Mouse (Mus musculus): ENCODE data around the gene Eme2. TPM values are rescaled to one million over a fixed set of nuclear protein-coding genes. Genes with fewer than 3 reads are reported as not detected.

Gene Eme2
- total RNA-seq, 2 experiments from 2014 or later = 17.5 to 17.9 TPM

DNA sequence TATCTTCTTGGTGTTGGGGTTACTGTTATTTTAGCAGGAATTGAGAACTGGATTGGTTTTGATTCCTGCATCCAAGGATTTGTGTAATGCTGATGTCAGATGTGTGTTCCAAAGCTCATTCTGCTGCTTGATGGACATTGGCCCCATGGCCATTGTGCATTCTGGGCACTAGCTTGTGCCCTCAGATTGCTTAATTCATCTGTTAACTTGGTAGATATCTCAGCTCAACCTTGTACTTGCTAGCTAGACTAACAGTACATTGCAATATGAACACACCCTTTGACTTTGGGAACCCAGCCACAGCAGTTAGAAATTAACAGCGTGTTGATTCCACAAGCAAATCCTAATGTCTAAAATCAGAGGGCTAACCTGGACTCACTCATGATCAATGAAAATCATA lies 47.5 kb downstream of the Eme2 start:
- no peak for DNase-seq
- intact Hi-C loops (cut with DNase I) = no loop called here

DNA sequence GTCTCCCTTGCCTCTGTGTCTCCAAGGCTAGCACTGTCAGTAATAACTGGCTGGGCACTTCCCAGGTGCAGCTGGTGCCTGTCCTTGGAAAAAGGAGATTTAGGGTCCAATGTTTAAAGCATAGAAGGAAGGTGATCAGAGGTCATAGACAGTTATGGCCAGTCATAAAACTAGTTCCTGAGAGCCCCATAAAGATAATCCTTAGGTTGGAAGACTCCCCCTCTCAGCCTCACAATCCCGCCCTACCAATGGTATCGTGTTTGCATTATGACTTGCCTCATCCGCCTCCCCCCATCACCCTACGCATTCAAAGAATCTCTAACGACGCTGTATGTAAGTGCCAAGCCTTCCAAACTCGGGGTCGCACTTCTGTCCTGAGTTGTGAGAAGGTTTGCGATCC lies 50.4 kb downstream of the Eme2 start:
- DNase-seq = no peak
- intact Hi-C loops (cut with DNase I) = no loop called here

DNA sequence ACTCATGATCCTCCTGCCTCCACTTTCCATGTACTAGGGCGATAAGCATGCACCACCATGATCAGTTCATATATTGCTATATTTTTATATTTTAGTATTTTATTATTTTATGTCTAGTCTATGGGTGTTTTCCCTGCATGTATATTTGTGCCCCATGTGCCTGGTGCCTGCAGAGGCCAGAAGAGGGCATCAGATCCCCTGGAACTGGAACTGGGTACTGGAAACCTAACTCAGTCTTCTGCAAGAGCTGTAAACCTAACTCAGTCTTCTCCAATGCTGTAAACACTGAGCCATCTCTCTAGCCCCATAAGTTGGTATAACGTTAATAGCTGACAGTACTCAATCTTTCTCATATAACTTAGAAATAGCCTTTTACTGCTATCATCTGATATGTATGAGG lies 52.3 kb downstream of the Eme2 start:
- DNase-seq = no peak
- intact Hi-C loops (cut with DNase I) = no loop called here

DNA sequence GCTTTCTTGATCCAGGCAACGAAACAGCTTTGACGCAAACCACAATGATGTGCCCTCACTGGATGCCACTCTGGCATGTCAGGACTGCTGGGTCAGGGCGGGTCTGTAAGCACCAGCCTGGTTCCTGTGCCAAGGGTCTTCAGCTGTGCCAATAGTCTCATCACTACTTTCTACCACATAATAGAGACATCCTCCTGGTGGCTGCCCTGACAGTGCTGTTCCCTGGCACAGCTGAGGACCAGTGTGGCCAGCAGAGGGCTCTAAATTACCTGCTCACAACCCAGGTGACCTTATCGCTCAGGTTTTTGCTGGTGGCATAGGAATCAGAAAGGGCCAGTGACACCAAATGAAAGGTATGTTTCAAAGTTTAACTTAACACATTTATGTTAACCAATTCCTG lies 53.8 kb downstream of the Eme2 start:
- no peak for DNase-seq
- intact Hi-C loops (cut with DNase I) = no loop called here

DNA sequence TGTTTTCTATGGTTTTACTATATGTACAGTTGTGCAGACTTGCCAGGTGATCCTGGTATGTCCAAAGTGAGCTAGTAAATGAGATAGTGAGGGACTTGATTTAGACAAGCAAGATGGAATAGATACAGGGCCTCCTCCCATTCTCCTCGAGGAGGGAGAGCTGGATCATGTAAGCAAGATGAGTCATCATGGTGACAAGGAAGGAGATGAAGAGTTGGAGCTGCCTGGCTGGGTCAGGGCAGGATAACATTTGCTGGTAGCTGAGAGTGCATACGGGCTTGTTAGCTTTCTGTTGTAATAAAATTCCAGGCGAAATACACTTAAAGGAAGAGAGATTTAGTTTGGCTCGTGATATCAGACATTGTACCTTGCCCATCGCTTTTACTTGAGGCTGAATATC lies 54.5 kb downstream of the Eme2 start:
- no peak for DNase-seq
- intact Hi-C loops (cut with DNase I) = no loop called here

DNA sequence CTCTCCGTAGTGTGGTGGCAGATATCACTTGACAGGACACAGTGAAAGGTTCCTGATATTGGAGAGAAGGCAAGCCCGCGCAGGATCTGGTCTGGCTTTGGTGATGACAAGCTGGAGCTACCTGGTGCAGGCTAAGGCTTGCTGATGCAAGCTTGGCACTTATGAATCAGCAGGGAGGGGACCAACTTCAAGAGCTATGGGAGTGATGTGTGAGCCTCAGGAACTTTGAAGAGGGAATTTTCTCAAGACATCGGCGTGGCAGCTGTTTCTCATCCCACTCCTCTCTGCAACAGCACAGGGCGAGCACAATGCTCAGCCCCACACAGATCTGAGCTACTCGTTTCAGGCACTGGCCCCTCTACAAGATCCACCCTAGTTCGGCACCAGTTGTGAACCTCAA lies 55.0 kb downstream of the Eme2 start, which contains the start of gene Hagh:
TSS of gene Hagh (plus strand) at position 302 of the 400 bp plus-strand sequence.
- no peak for DNase-seq
- intact Hi-C loops (cut with DNase I) = no loop called here

Other genes with a start within 250 kb of the Eme2 start
- gene Slc9a3r2, start 244.8 kb downstream of the Eme2 start, total RNA-seq (2021) = 100 to 1,000 TPM; 134 TPM
- gene Npw, start 236.6 kb downstream of the Eme2 start, total RNA-seq (2021) = not detected
- gene Zfp598, start 225.4 kb downstream of the Eme2 start, total RNA-seq (2021) = 10 to 100 TPM; 20.2 to 21.6 TPM
- gene Syngr3, start 205.1 kb downstream of the Eme2 start, total RNA-seq (2021) = under 1 TPM in 1 of 2 experiments, not detected in 1; 0.12 TPM
- gene Gfer, start 198.9 kb downstream of the Eme2 start, total RNA-seq (2021) = 10 to 100 TPM; 15.9 to 16.2 TPM
- 1 to 10 TPM in 1 of 2 experiments, under 1 TPM in 1; 0.96 to 1.0 TPM for gene Noxo1, start 198.9 kb downstream of the Eme2 start, total RNA-seq (2021)
- gene Tbl3, start 187.4 kb downstream of the Eme2 start, total RNA-seq (2021) = 10 to 100 TPM; 16.8 to 19.5 TPM
- gene Rnf151, start 177.0 kb downstream of the Eme2 start, total RNA-seq (2021) = not detected
- 100 to 1,000 TPM; 673 to 751 TPM for gene Rps2, start 177.0 kb downstream of the Eme2 start, total RNA-seq (2021)
- 100 to 1,000 TPM; 939 to 954 TPM for gene Ndufb10, start 170.6 kb downstream of the Eme2 start, total RNA-seq (2021)
- gene Rpl3l, start 167.3 kb downstream of the Eme2 start, total RNA-seq (2021) = 100 to 1,000 TPM; 186 to 197 TPM
- 100 to 1,000 TPM; 214 TPM for gene Msrb1, start 158.4 kb downstream of the Eme2 start, total RNA-seq (2021)
- under 1 TPM in 1 of 2 experiments, not detected in 1; 0.29 TPM for gene Hs3st6, start 142.1 kb downstream of the Eme2 start, total RNA-seq (2021)
- not detected for gene Meiob, start 90.8 kb downstream of the Eme2 start, total RNA-seq (2021)
- gene Hagh, start 54.9 kb downstream of the Eme2 start, total RNA-seq (2021) = 100 to 1,000 TPM; 109 to 122 TPM
- 10 to 100 TPM; 70.8 to 78.1 TPM for gene Fahd1, start 44.7 kb downstream of the Eme2 start, total RNA-seq (2021)
- gene Igfals, start 29.1 kb downstream of the Eme2 start, total RNA-seq (2021) = 1 to 10 TPM; 8.3 to 8.4 TPM
- 10 to 100 TPM; 19.9 to 21.8 TPM for gene Nubp2, start 8.7 kb downstream of the Eme2 start, total RNA-seq (2021)
- 10 to 100 TPM; 32.4 to 39.3 TPM for gene Spsb3, start 8.4 kb downstream of the Eme2 start, total RNA-seq (2021)
- gene Mrps34, start within 50 bp of the Eme2 start, total RNA-seq (2021) = 100 to 1,000 TPM; 108 to 115 TPM
- gene Nme3, start 1.4 kb upstream of the Eme2 start, total RNA-seq (2021) = 10 to 100 TPM; 41.5 to 43.7 TPM
- gene Mapk8ip3, start 41.9 kb upstream of the Eme2 start, total RNA-seq (2021) = 10 to 100 TPM; 66.2 to 70.4 TPM
- 10 to 100 TPM in 1 of 2 experiments, 1 to 10 TPM in 1; 7.5 to 11.1 TPM for gene Jpt2, start 65.6 kb upstream of the Eme2 start, total RNA-seq (2021)
- gene Cramp1l, start 120.7 kb upstream of the Eme2 start, total RNA-seq (2021) = 10 to 100 TPM; 14.5 to 14.6 TPM
- gene Ift140, start 121.0 kb upstream of the Eme2 start, total RNA-seq (2021) = 1 to 10 TPM; 6.3 to 7.3 TPM
- gene Tmem204, start 188.5 kb upstream of the Eme2 start, total RNA-seq (2021) = 10 to 100 TPM; 35.5 to 39.1 TPM
- gene Telo2, start 220.9 kb upstream of the Eme2 start, total RNA-seq (2021) = 10 to 100 TPM; 11.2 to 13.3 TPM
- 1 to 10 TPM; 4.6 to 7.2 TPM for gene Ptx4, start 225.7 kb upstream of the Eme2 start, total RNA-seq (2021)
- 10 to 100 TPM; 27.5 to 28.9 TPM for gene Clcn7, start 238.3 kb upstream of the Eme2 start, total RNA-seq (2021)

Data from heart, postnatal 14 days (tissue).